Mouse (Mus musculus): ENCODE measurements at regions not wholly inside any gene's neighbourhood (a gene's known extent, or its start where the extent isn't known, plus 50 kb on each side); places are given as distances from the start of the nearest gene placed in this dataset.

GRCm38 (mm10) chr4:121975831-121976230, 353.9 kb upstream of the Gm12887 start:
- H3K36me3 ChIP-seq (replicated peaks; ENCODE audit: control insufficient read depth, insufficient read depth, low read length): no peaks in the 10 kb centered on the region
- no peak for DNase-seq (ENCODE audit: low spot score)
- no peaks in the 10 kb centered on the region for H3K4me1 ChIP-seq (ENCODE audit: control insufficient read depth, insufficient read depth)
- TF ChIP-seq EP300 (IDR thresholded peaks at IDR 0.05; ENCODE audit: low read depth) (no peak), CTCF (IDR thresholded peaks at IDR 0.05; ENCODE audit: low read depth) (no peak)
- H3K4me2 ChIP-seq (ENCODE audit: low read depth, low read length): no peak overlapping the region
- no peaks in the 10 kb centered on the region for H3K27me3 ChIP-seq (ENCODE audit: control insufficient read depth, insufficient read depth, low read length)
- ATAC-seq (ENCODE audit: insufficient read depth, low read depth): no peak
- H3K4me3 ChIP-seq (ENCODE audit: low read depth, low read length): no peak overlapping the region
- peaks cover 15% of the 10 kb centered on the region for H3K9me3 ChIP-seq (replicated peaks; ENCODE audit: control insufficient read depth, low read length)
- no peak overlapping the region for H3K9ac ChIP-seq (replicated peaks; ENCODE audit: low read depth, low read length)
- 68% methylated on average over 3 of the region's 3 CpGs for WGBS
- H3K27ac ChIP-seq (ENCODE audit: low read depth): no peak overlapping the region

All from heart, postnatal 0 days (tissue).